Mouse (Mus musculus) kidney, adult 2 months (tissue): ENCODE measurements around the gene Tmprss3. TPM values are rescaled to one million over a fixed set of nuclear protein-coding genes. Genes with fewer than 3 reads are reported as not detected.

Experiments used
- DNase-seq: peaks from one replicate; pipeline ENCODE4 v3.0.0; 2021
- H3K27ac ChIP-seq: fragments of 200-500 bp; 2 replicates; pipeline ENCODE4 v1.5.1; 2012; ENCODE audit warnings: low read depth, low read length, control low read depth, inconsistent platforms; ENCODE audit not compliant: insufficient read depth
- H3K27me3 ChIP-seq: fragments of 200-500 bp; replicated peaks from 2 replicates; pipeline ENCODE4 v1.6.1; 2012; ENCODE audit warnings: mild to moderate bottlenecking, moderate library complexity, low read length, inconsistent platforms; ENCODE audit not compliant: control insufficient read depth, insufficient read depth
- H3K36me3 ChIP-seq: fragments of 200-500 bp; 2 replicates; pipeline ENCODE4 v1.6.1; 2012; ENCODE audit warnings: mild to moderate bottlenecking, moderate library complexity, low read length, inconsistent platforms; ENCODE audit not compliant: control insufficient read depth, insufficient read depth
- H3K4me1 ChIP-seq: fragments of 200-500 bp; 2 replicates; pipeline ENCODE4 v1.6.1; 2011; ENCODE audit warnings: low read length; ENCODE audit not compliant: control insufficient read depth, insufficient read depth
- H3K4me3 ChIP-seq: fragments of 200-500 bp; 2 replicates; pipeline ENCODE4 v1.5.1; 2011; ENCODE audit warnings: mild to moderate bottlenecking, low read depth, low read length, control low read depth; ENCODE audit not compliant: insufficient read depth
- CTCF ChIP-seq: fragments of 200-500 bp; conservative IDR thresholded peaks from 2 replicates; pipeline ENCODE4 v1.5.1; 2011; ENCODE audit warnings: low read depth, mild to moderate bottlenecking, control low read depth, low read length, moderate library complexity, mixed read lengths; ENCODE audit not compliant: insufficient read depth, insufficient read length
- POLR2A ChIP-seq: fragments of 200-500 bp; IDR thresholded peaks from one replicate; pipeline ENCODE4 v1.6.1; 2011; ENCODE audit warnings: low read depth, low read length, control low read depth
- WGBS: fragments of 180-500 bp; shearing (Covaris S2); methylation state at CpG from one replicate; pipeline ENCODE4 v1.1.7; 2018; 5-methylcytosine and 5-hydroxymethylcytosine counted together
- polyA plus RNA-seq: library from polyadenylated mRNA; depleted of rRNA; stranded (reverse); fragments of >200 nt; gene quantifications from 2 replicates; pipeline ENCODE4 v1.2.3, GENCODE M21; 2012; rRNA removed

Tmprss3 gene
- 0.03 TPM in 1 of 2 replicates, not detected in the other for polyA plus RNA-seq

GRCm38 (mm10) chr17:31198877-31199276 is at the start of gene Tmprss3:
Gene Tmprss3, minus strand, starts transcription at chr17:31198977.
- Histone ChIP-seq H3K27me3 (no peaks in the 10 kb centered on the region), H3K4me1 (no peaks in the 10 kb centered on the region), H3K4me3 (no peak within 1 kb of the TSS), H3K27ac (no peak within 1 kb of the TSS), H3K36me3 (no peaks in the 10 kb centered on the region)
- 62% methylated on average over 11 of the region's 11 CpGs for WGBS
- DNase-seq: no peak
- TF ChIP-seq POLR2A: no peak
- no peak for TF ChIP-seq CTCF

GRCm38 (mm10) chr17:31247144-31247543 is 48.4 kb upstream of the Tmprss3 start:
- WGBS: 46% methylated on average over 5 of the region's 5 CpGs
- Histone ChIP-seq H3K4me3 (no peak overlapping the region), H3K27me3 (no peaks in the 10 kb centered on the region), H3K27ac (no peak overlapping the region), H3K36me3 (no peaks in the 10 kb centered on the region), H3K4me1 (no peaks in the 10 kb centered on the region)
- no peak for DNase-seq
- TF ChIP-seq CTCF (no peak), POLR2A (no peak)

GRCm38 (mm10) chr17:31245321-31245720 is 46.5 kb upstream of the Tmprss3 start:
- Histone ChIP-seq H3K4me1 (no peaks in the 10 kb centered on the region), H3K27ac (no peak overlapping the region), H3K36me3 (no peaks in the 10 kb centered on the region), H3K27me3 (no peaks in the 10 kb centered on the region), H3K4me3 (no peak overlapping the region)
- no peak for DNase-seq
- 61% methylated on average over 5 of the region's 5 CpGs for WGBS
- TF ChIP-seq CTCF (no peak), POLR2A (no peak)

GRCm38 (mm10) chr17:31242764-31243163 is 44.0 kb upstream of the Tmprss3 start:
- Histone ChIP-seq H3K4me1 (no peaks in the 10 kb centered on the region), H3K4me3 (no peak overlapping the region), H3K27ac (no peak overlapping the region), H3K36me3 (no peaks in the 10 kb centered on the region), H3K27me3 (no peaks in the 10 kb centered on the region)
- no peak for TF ChIP-seq POLR2A
- peak; percentile 43 for TF ChIP-seq CTCF
- WGBS: 0% methylated on average over 1 of the region's 1 CpGs
- DNase-seq: no peak

- Histone ChIP-seq H3K36me3 (no peaks in the 10 kb centered on the region), H3K27me3 (no peaks in the 10 kb centered on the region), H3K4me1 (no peaks in the 10 kb centered on the region), H3K4me3 (no peak overlapping the region), H3K27ac (no peak overlapping the region)
- DNase-seq: no peak
- TF ChIP-seq CTCF: no peak
- no peak for TF ChIP-seq POLR2A
- WGBS: 83% methylated on average over 8 of the region's 8 CpGs
These were observed 42.4 kb upstream of the Tmprss3 start for GRCm38 (mm10) chr17:31241156-31241555.

GRCm38 (mm10) chr17:31238234-31239020 is 39.6 kb upstream of the Tmprss3 start:
- no peak for DNase-seq
- Histone ChIP-seq H3K4me1 (no peaks in the 10 kb centered on the region), H3K36me3 (no peaks in the 10 kb centered on the region), H3K4me3 (no peak overlapping the region), H3K27me3 (no peaks in the 10 kb centered on the region), H3K27ac (no peak overlapping the region)
- no peak for TF ChIP-seq POLR2A
- TF ChIP-seq CTCF: no peak
- WGBS: 83% methylated on average over 7 of the region's 7 CpGs

- H3K27me3 ChIP-seq: no peaks in the 10 kb centered on the region
- H3K27ac ChIP-seq: no peak overlapping the region
- H3K4me3 ChIP-seq: no peak overlapping the region
- no peaks in the 10 kb centered on the region for H3K36me3 ChIP-seq
- 93% methylated on average over 1 of the region's 1 CpGs for WGBS
- DNase-seq: no peak
- H3K4me1 ChIP-seq: no peaks in the 10 kb centered on the region
- TF ChIP-seq CTCF: 0 out of 2 replicates have a peak, but pooled peaks have one; percentile 7
- no peak for TF ChIP-seq POLR2A
These were observed 37.1 kb upstream of the Tmprss3 start for GRCm38 (mm10) chr17:31235915-31236314.
